Comparison of ENCODE assay signal across 30 mouse cellular contexts in genomic region chr12:51985163-51985748, GRCm38 (mm10). TPM values are rescaled to one million over a fixed set of nuclear protein-coding genes. Genes with fewer than 3 reads are reported as not detected.
"Had no signal": no experiment of that assay in that cellular context is flagged by ENCODE, and none has a peak within 500 bp of the region (broad histone marks: within the 10 kb centered on the region; RNA-seq: fewer than 3 reads in every experiment).

No protein-coding gene starts in this region.

- ATAC-seq: liver, embryonic 12.5 days; midbrain, embryonic 15.5 days had no signal

- DNase-seq: kidney, adult 8-10 months; kidney, postnatal 14 days; kidney, postnatal 4 days; layer of hippocampus, adult 9-11 months; liver; lung, adult 2 months; lung, postnatal 14 days; lung, postnatal 4 days; retina, postnatal 1 day; thymus, adult 18-20 months; thymus, postnatal 36 days had no signal

- H3K36me3 ChIP-seq: kidney, embryonic 15.5 days; limb, embryonic 10.5 days; limb, embryonic 13.5 days; liver, embryonic 12.5 days; liver, embryonic 15.5 days; midbrain, embryonic 15.5 days had no signal

- H3K27me3 ChIP-seq: kidney, embryonic 15.5 days; limb, embryonic 13.5 days; liver, embryonic 12.5 days; liver, embryonic 15.5 days; midbrain, embryonic 12.5 days; midbrain, embryonic 15.5 days; neural tube, embryonic 13.5 days had no signal

- H3K4me3 ChIP-seq: kidney, embryonic 15.5 days; limb, embryonic 10.5 days; limb, embryonic 13.5 days; liver, embryonic 12.5 days; liver, embryonic 15.5 days; midbrain, embryonic 12.5 days; midbrain, embryonic 15.5 days; myocyte; neural tube, embryonic 13.5 days had no signal

- H3K9ac ChIP-seq: kidney, embryonic 15.5 days; limb, embryonic 13.5 days; liver, embryonic 12.5 days; liver, embryonic 15.5 days; midbrain, embryonic 12.5 days; midbrain, embryonic 15.5 days; neural tube, embryonic 13.5 days had no signal

- H3K4me1 ChIP-seq: kidney, embryonic 15.5 days; limb, embryonic 10.5 days; liver, embryonic 12.5 days; liver, embryonic 15.5 days; midbrain, embryonic 12.5 days; midbrain, embryonic 15.5 days; neural tube, embryonic 13.5 days had no signal

- H3K4me2 ChIP-seq: kidney, embryonic 15.5 days; limb, embryonic 13.5 days; liver, embryonic 12.5 days; liver, embryonic 15.5 days; midbrain, embryonic 12.5 days; midbrain, embryonic 15.5 days; neural tube, embryonic 13.5 days had no signal

- H3K27ac ChIP-seq: kidney, embryonic 15.5 days; limb, embryonic 10.5 days; limb, embryonic 13.5 days; liver, embryonic 12.5 days; liver, embryonic 15.5 days; midbrain, embryonic 12.5 days; midbrain, embryonic 15.5 days; neural tube, embryonic 13.5 days had no signal

- H3K9me3 ChIP-seq: kidney, embryonic 15.5 days; limb, embryonic 10.5 days; limb, embryonic 13.5 days; liver, embryonic 12.5 days; liver, embryonic 15.5 days; midbrain, embryonic 12.5 days; midbrain, embryonic 15.5 days; neural tube, embryonic 13.5 days had no signal

RNA-seq across cellular contexts. Expression of gene Gpr33, which starts 42.6 kb away (rescaled TPM):
- total RNA-seq: layer of hippocampus, adult 18-20 months; layer of hippocampus, postnatal 25 days; left cerebral cortex, adult 18-20 months; left cerebral cortex, postnatal 25 days; megakaryocyte-erythroid progenitor cell, adult 5-6 weeks; monocyte, adult 5-6 weeks; neutrophil, adult 5-6 weeks had no signal
- polyA plus RNA-seq: kidney, embryonic 15.5 days; limb, embryonic 10.5 days; limb, embryonic 13.5 days; liver, embryonic 12.5 days; liver, embryonic 15.5 days; lung, embryonic 16.5 days; midbrain, embryonic 12.5 days; midbrain, embryonic 15.5 days; myocyte; neural tube, embryonic 13.5 days; small intestine, adult 2 months; stomach, embryonic 16.5 days had no signal
